Mouse (Mus musculus) erythroblast, embryonic 14.5 days (primary cell): ENCODE measurements around the gene Nudt6.

Experiments
- GATA1 ChIP-seq: IDR thresholded peaks from 2 replicates; pipeline ENCODE4 v1.6.1; 2012; ENCODE audit warnings: low read length, inconsistent platforms, mixed read lengths
- TAL1 ChIP-seq: IDR thresholded peaks from 3 replicates; pipeline ENCODE4 v1.6.1; 2012; ENCODE audit warnings: low read length, inconsistent platforms, mixed read lengths

DNA sequence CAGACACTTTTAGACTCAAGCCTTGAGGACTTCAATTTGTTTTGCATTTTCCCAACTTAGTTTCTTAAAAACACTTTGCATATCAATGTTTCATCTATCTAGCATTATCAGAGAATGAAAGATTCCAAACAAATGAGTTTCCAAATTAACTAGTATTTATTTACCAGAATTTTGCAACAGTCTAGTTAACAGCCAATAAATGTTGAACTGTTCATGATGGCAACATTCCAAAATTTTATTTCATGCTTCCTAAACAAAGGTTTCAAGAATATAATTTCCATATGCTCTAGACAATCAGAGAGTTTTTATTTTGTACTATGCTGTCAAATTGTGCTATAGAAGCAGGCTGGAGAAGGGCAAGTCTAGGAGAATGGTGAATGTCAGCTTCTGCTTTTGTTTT, 12.4 kb downstream of the Nudt6 start:
- no peak for TF ChIP-seq GATA1
- TF ChIP-seq TAL1 = no peak
